Mouse (Mus musculus): ENCODE measurements around the gene 1190007I07Rik. TPM values are rescaled to one million over a fixed set of nuclear protein-coding genes. Genes with fewer than 3 reads are reported as not detected.

1190007I07Rik gene
- total and polyA plus RNA-seq, 3 experiments: 35.7 to 70.5 (median 53.6) TPM

DNA sequence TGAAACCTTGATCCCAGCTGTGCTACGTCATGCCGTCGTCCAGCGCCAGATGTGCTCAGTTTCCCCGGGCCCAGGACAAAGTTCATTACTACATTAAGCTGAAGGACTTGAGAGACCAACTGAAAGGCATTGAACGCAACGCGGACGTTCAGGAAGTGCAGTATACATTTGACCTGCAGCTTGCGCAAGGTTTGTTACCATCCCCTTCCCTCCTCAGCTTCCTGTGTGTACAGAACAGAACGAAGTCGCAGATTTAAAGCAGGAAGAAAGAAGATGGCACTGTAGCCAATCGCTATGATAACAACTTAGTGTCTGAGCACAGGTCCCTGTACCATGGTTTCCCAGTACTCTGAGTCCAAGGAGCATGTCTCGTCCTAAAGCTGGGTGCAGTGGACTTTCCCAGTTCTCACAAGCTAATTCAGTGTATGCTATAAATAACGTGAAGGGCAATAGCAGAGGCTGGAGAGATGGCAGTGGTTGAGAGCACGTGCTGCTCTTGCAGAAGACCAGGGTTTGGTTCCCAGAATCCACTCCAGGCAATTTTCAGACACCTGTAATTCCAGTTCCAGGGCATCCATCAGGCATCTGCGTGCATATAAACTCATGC, 24.3 kb upstream of the 1190007I07Rik start:
- no peak overlapping the region for H3K27ac ChIP-seq (ENCODE audit: insufficient read depth, low read depth)
- no peak for DNase-seq (ENCODE audit: extremely low read depth)
- no peaks in the 10 kb centered on the region for H3K4me1 ChIP-seq (ENCODE audit: control insufficient read depth in 1 of 2, insufficient read depth in 2 of 2)
- H3K36me3 ChIP-seq (replicated peaks in 1 of 2; ENCODE audit: control insufficient read depth in 1 of 2, insufficient read depth in 1 of 2, low read length in 1 of 2): peaks cover 38 to 69% of the 10 kb centered on the region in 2 experiments
- H3K4me3 ChIP-seq (replicated peaks in 1 of 3; ENCODE audit: low read depth in 2 of 3, low read length in 2 of 3, poor library complexity in 1 of 3): no peak overlapping the region
- no peak overlapping the region for H3K9ac ChIP-seq (ENCODE audit: insufficient read depth, low read depth)
- no peak overlapping the region for H3K4me2 ChIP-seq (ENCODE audit: insufficient read depth, low read depth, poor library complexity, severe bottlenecking)
- dilution Hi-C loops (cut with MboI; ENCODE audit: extremely low pct_ligation_motif_present, extremely low pct_unique_long_range_greater_than_20kb, low sequenced_read_pairs): no loop called here
- in situ Hi-C loops (cut with MboI; ENCODE audit: low pct_ligation_motif_present, low pct_unique_long_range_greater_than_20kb, low sequenced_read_pairs): no loop called here
- H3K9me3 ChIP-seq (replicated peaks; ENCODE audit: low read length): no peaks in the 10 kb centered on the region
- no peak for TF ChIP-seq POLR2A (IDR thresholded peaks at IDR 0.05; ENCODE audit: low read depth, low read length)
- no peak for TF ChIP-seq TCF12 (IDR thresholded peaks at IDR 0.05; ENCODE audit: low read depth, low read length)
- TF ChIP-seq RAD21 (IDR thresholded peaks at IDR 0.05; ENCODE audit: low read depth, low read length): no peak
- TF ChIP-seq SIN3A (IDR thresholded peaks at IDR 0.05; ENCODE audit: low read length): no peak
- H3K79me2 ChIP-seq (replicated peaks; ENCODE audit: control insufficient read depth, extremely low read depth, insufficient read depth, poor library complexity, severe bottlenecking): no peaks in the 10 kb centered on the region
- no peaks in the 10 kb centered on the region for H3K27me3 ChIP-seq (replicated peaks)

GRCm38 (mm10) chr10:82646083-82646482, 23.1 kb upstream of the 1190007I07Rik start:
- Histone ChIP-seq H3K27ac (ENCODE audit: insufficient read depth, low read depth) (no peak overlapping the region), H3K4me3 (replicated peaks in 1 of 3; ENCODE audit: low read depth in 2 of 3, low read length in 2 of 3, poor library complexity in 1 of 3) (no peak overlapping the region), H3K9me3 (replicated peaks; ENCODE audit: low read length) (no peaks in the 10 kb centered on the region), H3K79me2 (replicated peaks; ENCODE audit: control insufficient read depth, extremely low read depth, insufficient read depth, poor library complexity, severe bottlenecking) (no peaks in the 10 kb centered on the region), H3K4me1 (ENCODE audit: control insufficient read depth in 1 of 2, insufficient read depth in 2 of 2) (no peaks in the 10 kb centered on the region), H3K27me3 (replicated peaks) (no peaks in the 10 kb centered on the region), H3K4me2 (ENCODE audit: insufficient read depth, low read depth, poor library complexity, severe bottlenecking) (no peak overlapping the region), H3K9ac (ENCODE audit: insufficient read depth, low read depth) (no peak overlapping the region), H3K36me3 (replicated peaks in 1 of 2; ENCODE audit: control insufficient read depth in 1 of 2, insufficient read depth in 1 of 2, low read length in 1 of 2) (peaks cover 45 to 73% of the 10 kb centered on the region in 2 experiments)
- dilution Hi-C loops (cut with MboI; ENCODE audit: extremely low pct_ligation_motif_present, extremely low pct_unique_long_range_greater_than_20kb, low sequenced_read_pairs) (no loop called here), in situ Hi-C loops (cut with MboI; ENCODE audit: low pct_ligation_motif_present, low pct_unique_long_range_greater_than_20kb, low sequenced_read_pairs) (no loop called here)
- no peak for DNase-seq (ENCODE audit: extremely low read depth)
- TF ChIP-seq ETS1 (conservative IDR thresholded peaks at IDR 0.05; ENCODE audit: low read depth, low read length) (no peak), MYC (IDR thresholded peaks at IDR 0.05; ENCODE audit: low read depth, low read length) (no peak), CHD2 (IDR thresholded peaks at IDR 0.05; ENCODE audit: low read length) (no peak), ZMIZ1 (IDR thresholded peaks at IDR 0.05; ENCODE audit: low read depth, low read length) (no peak), USF2 (conservative IDR thresholded peaks at IDR 0.05; ENCODE audit: low read depth, low read length) (no peak), CHD1 (IDR thresholded peaks at IDR 0.05; ENCODE audit: low read depth, low read length) (no peak), POLR2AphosphoS2 (IDR thresholded peaks at IDR 0.05; ENCODE audit: low read depth, low read length) (no peak), NELFE (IDR thresholded peaks at IDR 0.05; ENCODE audit: low read depth, low read length) (no peak), EP300 (IDR thresholded peaks at IDR 0.05; ENCODE audit: low read length) (no peak), SMC3 (IDR thresholded peaks at IDR 0.05; ENCODE audit: low read depth, low read length) (no peak), MAFK (IDR thresholded peaks at IDR 0.05; ENCODE audit: insufficient replicate concordance, low read length) (no peak), PAX5 (IDR thresholded peaks at IDR 0.05; ENCODE audit: low read length) (no peak), JUN (IDR thresholded peaks at IDR 0.05; ENCODE audit: insufficient read depth, low read depth, low read length) (no peak), NRF1 (IDR thresholded peaks at IDR 0.05; ENCODE audit: low read depth, low read length) (no peak), POLR2A (IDR thresholded peaks at IDR 0.05; ENCODE audit: low read depth, low read length) (no peak), RAD21 (IDR thresholded peaks at IDR 0.05; ENCODE audit: low read depth, low read length) (no peak), IRF4 (IDR thresholded peaks at IDR 0.05; ENCODE audit: low read depth, low read length) (no peak), BHLHE40 (IDR thresholded peaks at IDR 0.05; ENCODE audit: low read depth, low read length) (no peak), GABPA (IDR thresholded peaks at IDR 0.05; ENCODE audit: insufficient replicate concordance, low read depth, low read length) (no peak)

All from CH12.LX (cell line).